Mouse (Mus musculus): ENCODE results near the gene Hpse.

DNA sequence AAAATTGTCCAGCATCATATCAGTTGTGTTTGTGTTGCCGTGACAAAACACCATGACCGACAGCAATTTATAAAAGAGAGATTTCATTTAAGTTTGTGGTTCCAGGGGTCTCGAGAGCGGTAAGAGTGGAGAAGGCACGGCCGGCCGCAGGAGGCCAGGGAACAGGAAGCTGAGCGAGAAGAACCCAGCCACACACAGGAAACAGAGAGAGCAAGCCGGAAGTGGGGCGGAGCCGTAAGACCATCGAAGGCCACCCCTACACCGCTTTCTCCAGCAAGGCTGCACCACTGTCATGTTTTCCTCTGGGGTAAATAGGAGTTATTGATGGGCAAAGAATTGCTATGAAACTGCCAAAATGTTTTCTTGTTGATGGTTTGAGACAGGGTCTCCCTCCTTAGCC, 9.2 kb upstream of the Hpse start:
- no peak for TF ChIP-seq CTCF (IDR thresholded peaks at IDR 0.05; ENCODE audit: control insufficient read depth, insufficient read depth, insufficient read length)
- TF ChIP-seq MAX (IDR thresholded peaks at IDR 0.05): no peak
- no peak for TF ChIP-seq MYOD1 (IDR thresholded peaks at IDR 0.05; ENCODE audit: control insufficient read depth, insufficient read length, low read depth)
- no peak for TF ChIP-seq FOSL1 (IDR thresholded peaks at IDR 0.05; ENCODE audit: insufficient read depth, low read length, poor library complexity, severe bottlenecking)
- TF ChIP-seq MYOG (IDR thresholded peaks at IDR 0.05; ENCODE audit: control insufficient read depth, extremely low read depth, insufficient read length): no peak

All from C2C12 (cell line).